Mouse (Mus musculus) heart, embryonic 12.5 days (tissue): ENCODE measurements around the gene Gm1673. TPM values are rescaled to one million over a fixed set of nuclear protein-coding genes. Genes with fewer than 3 reads are reported as not detected.
"Not testable (repeated sequence)": the region's sequence is repeated elsewhere in the genome, so short reads cannot be mapped to it uniquely, and the experiment has no call there.

Experiments
- ATAC-seq: fragments of 200-750 bp; cut with Nextera tagmentation; 2 replicates; pipeline ENCODE4 v1.8.0; 2017; ENCODE audit warnings: moderate TSS enrichment, moderate library complexity; ENCODE audit not compliant: insufficient number of reproducible peaks, low FRiP score
- H3K27ac ChIP-seq: fragments of 300-500 bp; sonication (generic); 2 replicates; pipeline ENCODE4 v1.5.1; 2016; ENCODE audit warnings: mild to moderate bottlenecking, moderate library complexity; ENCODE audit not compliant: poor library complexity, severe bottlenecking
- H3K27me3 ChIP-seq: fragments of 300-500 bp; sonication (generic); replicated peaks from 2 replicates; pipeline ENCODE4 v1.6.1; 2016; ENCODE audit warnings: mild to moderate bottlenecking, moderate library complexity
- H3K36me3 ChIP-seq: fragments of 300-500 bp; sonication (generic); 2 replicates; pipeline ENCODE4 v1.6.1; 2016; ENCODE audit warnings: mild to moderate bottlenecking, moderate library complexity
- H3K4me1 ChIP-seq: fragments of 300-500 bp; sonication (generic); replicated peaks from 2 replicates; pipeline ENCODE4 v1.6.1; 2016; ENCODE audit warnings: mild to moderate bottlenecking
- H3K4me2 ChIP-seq: fragments of 300-500 bp; sonication (generic); 2 replicates; pipeline ENCODE4 v1.6.1; 2016; ENCODE audit warnings: mild to moderate bottlenecking, moderate library complexity
- H3K4me3 ChIP-seq: fragments of 300-500 bp; sonication (generic); 2 replicates; pipeline ENCODE4 v1.5.1; 2016; ENCODE audit warnings: mild to moderate bottlenecking
- H3K9ac ChIP-seq: fragments of 300-500 bp; sonication (generic); 2 replicates; pipeline ENCODE4 v1.6.1; 2016; ENCODE audit warnings: mild to moderate bottlenecking, moderate library complexity
- H3K9me3 ChIP-seq: fragments of 300-500 bp; sonication (generic); replicated peaks from 2 replicates; pipeline ENCODE4 v1.6.1; 2016; ENCODE audit warnings: mild to moderate bottlenecking, moderate library complexity
- WGBS: fragments of 180-500 bp; shearing (Covaris S2); methylation state at CpG from one replicate; pipeline ENCODE4 v1.1.7; 2016; 5-methylcytosine and 5-hydroxymethylcytosine counted together
- polyA plus RNA-seq: library from polyadenylated mRNA; unstranded; fragments of >200 nt; fragmentation: Nextera tagmentation; extraction: Ambion mirVana; gene quantifications from 2 replicates; pipeline ENCODE4 v1.2.1, GENCODE M21; 2016

Gm1673 gene
- 93.7 and 97.0 TPM in 2 replicates for polyA plus RNA-seq

GRCm38 (mm10) chr5:33983309-33984121 lies at the start of gene Gm1673:
Gene Gm1673 (plus strand): TSS chr5:33983433.
- Histone ChIP-seq H3K4me3 (peak within 1 kb of the TSS; percentile 84), H3K36me3 (peaks cover 4% of the 10 kb centered on the region), H3K27ac (no peak within 1 kb of the TSS), H3K4me1 (0 out of 2 replicates have a peak, but pooled peaks cover 6% of the 10 kb centered on the region), H3K27me3 (peaks cover 23% of the 10 kb centered on the region), H3K4me2 (peak within 1 kb of the TSS; percentile 94), H3K9me3 (0 out of 2 replicates have a peak, but pooled peaks cover 3% of the 10 kb centered on the region), H3K9ac (peak within 1 kb of the TSS; percentile 80)
- WGBS, result under 1% methylated on average over 87 of the region's 88 CpGs
- peak; percentile 86 for ATAC-seq

DNA sequence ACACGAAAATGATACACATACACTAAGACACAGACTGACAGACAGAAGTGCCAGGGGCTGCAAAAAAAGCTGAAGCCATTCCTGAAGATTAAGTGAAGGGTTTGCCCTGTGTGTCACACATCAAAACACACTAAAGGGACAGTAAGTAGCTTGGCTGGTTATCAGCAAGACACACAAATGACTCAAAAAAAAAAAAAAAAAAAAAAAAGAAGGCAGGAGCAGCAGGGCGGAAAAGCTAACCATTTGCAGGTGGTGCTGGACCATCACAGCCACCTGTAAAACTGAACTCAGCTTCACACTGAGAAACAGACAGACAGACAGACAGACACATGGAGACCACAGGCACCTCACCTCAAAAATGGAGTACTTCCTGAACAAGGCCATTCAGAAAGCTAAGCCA lies 49.2 kb upstream of the Gm1673 start:
- no peak overlapping the region for H3K27ac ChIP-seq
- no peak overlapping the region for H3K4me3 ChIP-seq
- no peak for ATAC-seq
- H3K9ac ChIP-seq, result no peak overlapping the region
- H3K4me1 ChIP-seq, result peaks cover 19% of the 10 kb centered on the region
- H3K9me3 ChIP-seq, result peaks cover 7% of the 10 kb centered on the region
- WGBS, result 82% methylated on average over 2 of the region's 2 CpGs
- H3K36me3 ChIP-seq, result peaks cover 34% of the 10 kb centered on the region
- H3K27me3 ChIP-seq, result no peaks in the 10 kb centered on the region
- peak overlapping the region; percentile 48; the same call in 1 of the 2 replicates for H3K4me2 ChIP-seq

GRCm38 (mm10) chr5:33934877-33935276 lies 48.4 kb upstream of the Gm1673 start:
- 74% methylated on average over 7 of the region's 7 CpGs for WGBS
- no peak for ATAC-seq
- H3K4me1 ChIP-seq, result peaks cover 19% of the 10 kb centered on the region
- peaks cover 34% of the 10 kb centered on the region for H3K36me3 ChIP-seq
- H3K4me3 ChIP-seq, result peak overlapping the region; percentile 86
- peaks cover 11% of the 10 kb centered on the region for H3K9me3 ChIP-seq
- no peak overlapping the region for H3K27ac ChIP-seq
- H3K27me3 ChIP-seq, result no peaks in the 10 kb centered on the region
- no peak overlapping the region; the same call in 1 of the 2 replicates for H3K9ac ChIP-seq
- peak overlapping the region; percentile 74 for H3K4me2 ChIP-seq

- peaks cover 19% of the 10 kb centered on the region for H3K4me1 ChIP-seq
- peak overlapping the region; percentile 74 for H3K4me2 ChIP-seq
- H3K9me3 ChIP-seq, result peaks cover 11% of the 10 kb centered on the region
- WGBS, result under 1% methylated on average over 39 of the region's 39 CpGs
- peak; percentile 72 for ATAC-seq
- peaks cover 32% of the 10 kb centered on the region for H3K36me3 ChIP-seq
- peak overlapping the region; percentile 92 for H3K9ac ChIP-seq
- peak overlapping the region; percentile 90 for H3K27ac ChIP-seq
- peak overlapping the region; percentile 86 for H3K4me3 ChIP-seq
- no peaks in the 10 kb centered on the region for H3K27me3 ChIP-seq
These were observed 47.5 kb upstream of the Gm1673 start for GRCm38 (mm10) chr5:33935700-33936111.

DNA sequence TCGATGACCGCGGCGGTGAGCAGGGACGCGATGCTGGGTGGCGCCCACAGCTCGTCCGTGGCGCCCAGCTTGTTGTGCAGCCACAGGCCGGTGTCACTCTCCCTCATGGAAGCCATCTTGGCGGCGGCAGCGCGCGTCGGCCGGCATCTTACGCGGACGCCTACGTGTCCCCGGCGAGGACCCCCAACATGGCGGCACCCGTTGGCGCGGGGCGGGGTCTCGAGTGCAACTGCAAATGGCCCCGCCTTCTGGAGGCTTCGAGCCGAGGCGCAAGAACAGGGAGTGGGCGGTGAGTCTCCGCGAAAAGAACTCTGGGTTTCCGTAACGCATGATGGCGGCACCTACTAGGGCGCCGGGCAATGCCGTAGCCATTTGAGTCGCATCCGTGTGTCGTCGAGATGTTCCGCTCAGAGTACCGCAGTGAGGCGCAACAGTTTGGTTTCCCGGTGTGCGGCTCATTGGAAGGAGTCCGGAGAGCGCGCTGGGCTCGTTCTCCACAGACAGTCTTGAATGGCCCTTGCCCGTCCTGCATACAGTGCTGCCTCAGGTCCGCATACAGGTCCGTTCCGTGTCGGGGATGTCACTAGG lies 47.0 kb upstream of the Gm1673 start, which contains the start of gene Nelfa:
Gene Nelfa, minus strand, starts transcription at position 294 of the 588 bp plus-strand sequence.
- peak within 1 kb of the TSS; percentile 92 for H3K9ac ChIP-seq
- peak within 1 kb of the TSS; percentile 77 for H3K4me2 ChIP-seq
- H3K9me3 ChIP-seq, result peaks cover 11% of the 10 kb centered on the region
- H3K36me3 ChIP-seq, result peaks cover 31% of the 10 kb centered on the region
- H3K27me3 ChIP-seq, result no peaks in the 10 kb centered on the region
- ATAC-seq, result peak; percentile 97
- peak within 1 kb of the TSS; percentile 90 for H3K27ac ChIP-seq
- under 1% methylated on average over 61 of the region's 61 CpGs for WGBS
- H3K4me1 ChIP-seq, result peaks cover 19% of the 10 kb centered on the region
- peak within 1 kb of the TSS; percentile 86 for H3K4me3 ChIP-seq

DNA sequence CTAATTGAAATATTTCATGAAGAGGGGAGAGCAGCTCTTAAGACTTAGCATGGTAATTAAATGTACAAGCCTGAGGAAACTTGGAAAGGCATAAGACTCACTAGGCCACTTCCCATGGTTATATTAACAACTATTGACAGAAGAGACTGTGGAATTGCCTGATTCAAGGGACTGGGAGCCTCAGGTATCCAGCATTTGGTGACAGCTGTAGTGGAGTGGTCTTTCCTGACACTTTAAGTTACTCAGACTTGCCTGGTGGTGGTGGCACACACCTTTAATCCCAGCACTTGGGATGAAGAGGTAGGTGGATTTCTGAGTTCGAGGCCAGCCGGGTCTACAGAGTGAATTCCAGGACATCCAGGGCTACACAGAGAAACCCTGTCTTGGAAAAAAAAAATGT lies 46.0 kb upstream of the Gm1673 start:
- no peaks in the 10 kb centered on the region for H3K27me3 ChIP-seq
- H3K9ac ChIP-seq, result no peak overlapping the region
- no peak for ATAC-seq
- peaks cover 19% of the 10 kb centered on the region for H3K4me1 ChIP-seq
- WGBS, result 95% methylated on average over 2 of the region's 2 CpGs
- peak overlapping the region; percentile 86; the same call in 1 of the 2 replicates for H3K4me3 ChIP-seq
- H3K9me3 ChIP-seq, result peaks cover 13% of the 10 kb centered on the region
- H3K36me3 ChIP-seq, result peaks cover 24% of the 10 kb centered on the region
- H3K27ac ChIP-seq, result no peak overlapping the region
- peak overlapping the region; percentile 34; the same call in 1 of the 2 replicates for H3K4me2 ChIP-seq

DNA sequence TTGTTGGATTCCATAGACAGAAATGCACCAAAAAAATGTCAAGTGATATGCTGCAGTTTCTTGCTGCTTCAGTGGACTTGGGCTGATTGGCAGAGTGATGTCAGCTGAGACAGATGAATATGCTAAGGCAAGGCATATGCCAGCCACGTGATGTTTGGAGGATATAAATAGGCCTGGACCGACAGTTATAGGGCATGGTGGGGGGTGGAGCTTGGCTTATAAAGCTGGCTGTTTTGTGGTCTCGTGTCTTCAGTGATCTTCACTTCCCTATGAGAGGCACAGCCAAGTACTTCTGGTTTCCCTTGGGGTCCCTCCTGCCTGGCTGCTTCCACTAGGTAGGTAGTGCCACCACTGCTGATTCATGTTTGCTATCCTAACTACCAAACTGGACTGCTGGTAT lies 44.8 kb upstream of the Gm1673 start:
- H3K27ac ChIP-seq, result no peak overlapping the region
- no peaks in the 10 kb centered on the region for H3K27me3 ChIP-seq
- H3K9ac ChIP-seq, result no peak overlapping the region
- no peak overlapping the region for H3K4me2 ChIP-seq
- H3K36me3 ChIP-seq, result peaks cover 21% of the 10 kb centered on the region
- ATAC-seq, result no peak
- H3K4me1 ChIP-seq, result peaks cover 19% of the 10 kb centered on the region
- no peak overlapping the region for H3K4me3 ChIP-seq
- H3K9me3 ChIP-seq, result peaks cover 13% of the 10 kb centered on the region
- 76% methylated on average over 3 of the region's 3 CpGs for WGBS

GRCm38 (mm10) chr5:33947035-33947434 lies 36.2 kb upstream of the Gm1673 start:
- H3K9me3 ChIP-seq, result peaks cover 19% of the 10 kb centered on the region
- H3K27ac ChIP-seq, H3K4me1 ChIP-seq, H3K27me3 ChIP-seq, H3K4me3 ChIP-seq, ATAC-seq, H3K36me3 ChIP-seq, H3K4me2 ChIP-seq, H3K9ac ChIP-seq: not testable (repeated sequence)
- 84% methylated on average over 16 of the region's 16 CpGs for WGBS

DNA sequence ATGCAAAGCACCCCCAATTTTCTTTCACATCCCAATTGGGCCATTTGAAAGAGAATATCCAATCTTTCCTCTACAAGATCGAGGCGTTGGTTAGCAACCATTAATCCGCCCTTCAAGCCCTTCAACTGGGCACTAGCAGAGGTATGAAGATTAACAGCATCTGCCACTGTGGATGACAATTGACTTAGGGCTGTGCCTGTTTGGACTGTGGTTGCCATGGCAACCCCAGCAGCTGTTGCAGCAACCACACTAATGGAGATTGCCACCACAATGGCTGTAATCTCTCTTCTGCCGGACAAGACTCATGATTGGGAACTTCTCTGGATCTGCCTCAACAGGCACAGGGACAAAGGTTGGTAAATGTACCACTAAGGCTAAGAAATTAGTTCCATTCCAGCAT lies 34.9 kb upstream of the Gm1673 start:
- Histone ChIP-seq H3K4me1 (no peaks in the 10 kb centered on the region), H3K27ac (no peak overlapping the region), H3K9ac (no peak overlapping the region), H3K9me3 (peaks cover 23% of the 10 kb centered on the region), H3K4me2 (no peak overlapping the region), H3K36me3 (no peaks in the 10 kb centered on the region), H3K27me3 (no peaks in the 10 kb centered on the region), H3K4me3 (no peak overlapping the region)
- WGBS, result 82% methylated on average over 4 of the region's 4 CpGs
- ATAC-seq, result no peak

DNA sequence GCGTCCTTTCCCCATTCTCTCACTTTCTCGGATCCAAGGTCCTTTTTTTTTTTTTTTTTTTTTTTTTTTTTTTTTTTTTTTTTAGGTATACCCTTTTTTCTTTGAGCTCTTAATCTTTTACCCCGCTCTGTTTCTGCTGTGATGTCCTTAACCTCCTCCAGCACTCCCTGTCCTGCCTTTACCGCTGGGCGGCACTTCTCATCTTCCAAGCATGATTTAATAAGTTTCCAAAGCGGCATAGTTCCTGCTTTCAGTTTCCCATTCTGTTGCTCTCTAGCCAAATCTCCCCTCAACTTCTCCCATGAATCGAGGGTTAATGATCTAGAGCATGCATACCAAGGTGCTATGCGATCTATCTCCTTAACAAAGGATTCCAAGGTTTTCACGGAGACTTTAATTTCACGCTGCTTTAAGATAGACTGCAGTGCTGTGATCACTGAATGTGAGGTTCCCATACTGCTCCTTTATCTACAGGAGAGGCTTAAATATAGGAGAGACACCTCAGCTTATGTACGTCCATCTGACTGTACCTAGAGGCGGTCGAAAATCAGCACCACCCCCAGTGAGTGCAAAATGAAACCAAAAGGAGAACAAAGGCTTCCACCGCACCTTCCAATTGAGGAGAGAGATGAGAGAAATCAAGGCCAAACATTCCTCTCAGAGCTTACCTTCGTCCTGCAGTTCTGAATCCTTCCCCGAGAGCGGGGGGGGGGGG lies 29.6 kb upstream of the Gm1673 start:
- H3K27ac ChIP-seq, result no peak overlapping the region
- H3K9ac ChIP-seq, result no peak overlapping the region
- 83% methylated on average over 17 of the region's 17 CpGs for WGBS
- no peaks in the 10 kb centered on the region for H3K4me1 ChIP-seq
- ATAC-seq, result no peak
- H3K27me3 ChIP-seq, result no peaks in the 10 kb centered on the region
- 0 out of 2 replicates have a peak overlapping the region, but pooled peaks have one; percentile 17 for H3K4me3 ChIP-seq
- H3K36me3 ChIP-seq, result no peaks in the 10 kb centered on the region
- peaks cover 30% of the 10 kb centered on the region for H3K9me3 ChIP-seq
- H3K4me2 ChIP-seq, result no peak overlapping the region

GRCm38 (mm10) chr5:33954354-33954753 lies 28.9 kb upstream of the Gm1673 start:
- Histone ChIP-seq H3K27me3 (no peaks in the 10 kb centered on the region), H3K4me2 (no peak overlapping the region; the same call in 1 of the 2 replicates), H3K36me3 (no peaks in the 10 kb centered on the region), H3K4me1 (no peaks in the 10 kb centered on the region), H3K9me3 (peaks cover 30% of the 10 kb centered on the region), H3K27ac (no peak overlapping the region), H3K4me3 (0 out of 2 replicates have a peak overlapping the region, but pooled peaks have one; percentile 17), H3K9ac (no peak overlapping the region)
- 36% methylated on average over 10 of the region's 10 CpGs for WGBS
- ATAC-seq, result no peak
